Mouse (Mus musculus) mouse embryonic stem cell (cell line): ENCODE data around the gene Stab1.

ENCODE experiments used
- in situ Hi-C, 2 experiments: fragments of 300-500 bp; cut with MboI; formaldehyde crosslinking; loops; 1 replicate in 1 of 2; 3 replicates in 1 of 2; pipeline ENCODE4 v1.14.3; 2019 to 2020; ENCODE audit warnings: low sequenced_read_pairs in 2 of 2, low pct_unique_long_range_greater_than_20kb in 1 of 2, mixed read lengths in 1 of 2; ENCODE audit not compliant: unreplicated experiment in 1 of 2

Gene Stab1

DNA sequence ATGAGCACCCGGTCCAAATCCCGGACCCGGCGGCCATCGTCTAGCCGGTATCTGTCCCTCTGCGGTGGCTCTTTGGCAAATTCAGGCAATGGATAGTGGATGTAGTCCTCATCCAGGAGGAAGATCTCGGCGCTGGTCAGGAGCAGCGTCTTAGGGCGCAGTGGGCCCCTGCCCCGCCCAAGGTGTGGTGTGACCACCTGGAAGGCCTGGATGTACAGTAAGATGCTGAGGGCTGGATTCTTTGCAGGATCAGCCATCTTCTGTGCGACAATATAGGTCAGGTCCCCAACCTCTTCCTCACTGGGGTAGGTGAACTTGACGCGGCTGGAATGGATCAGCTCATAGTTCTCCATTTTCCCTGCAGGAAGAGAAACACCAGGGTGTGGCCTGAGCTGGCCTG is 3.4 kb upstream of the Stab1 start:
- in situ Hi-C loops, result no loop called here

DNA sequence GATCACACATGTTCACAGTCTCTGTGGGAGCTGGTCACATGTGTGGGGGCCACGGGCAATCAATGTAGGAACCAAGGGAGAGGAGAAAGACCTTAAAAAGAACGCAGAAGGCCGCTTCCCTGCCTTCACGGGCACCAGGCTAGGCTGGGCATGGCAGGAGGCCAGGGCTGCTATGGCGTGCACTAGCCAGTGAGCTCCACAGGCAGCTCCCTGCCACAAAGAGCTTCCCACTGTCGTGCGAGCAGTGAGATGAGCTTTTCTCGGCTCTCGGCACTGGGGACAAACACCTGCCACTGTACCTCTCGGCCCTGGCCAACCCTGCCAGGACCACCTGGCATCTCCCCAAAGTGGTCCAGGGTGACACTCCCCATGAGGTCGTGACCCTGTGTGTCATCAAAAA is 2.9 kb upstream of the Stab1 start:
- in situ Hi-C loops, result no loop called here

DNA sequence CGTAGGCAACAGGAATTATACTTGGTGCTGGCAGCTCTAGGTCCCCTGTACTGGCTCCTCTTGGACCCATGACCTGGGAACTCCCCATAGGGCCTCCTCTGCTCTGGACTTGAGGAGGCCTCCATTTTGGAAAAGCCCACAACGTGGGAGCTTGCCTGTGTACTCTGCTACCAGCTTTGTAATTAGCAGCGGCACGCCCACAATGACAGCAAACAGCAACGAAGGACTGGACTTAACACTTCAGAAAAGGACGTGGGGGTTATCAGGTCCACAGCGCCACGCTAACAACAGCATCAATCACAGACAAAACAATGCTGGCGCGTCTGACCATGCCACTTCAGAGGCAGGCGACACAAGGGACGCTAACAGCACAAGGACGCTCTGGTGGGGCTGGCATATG is 2.5 kb upstream of the Stab1 start:
- in situ Hi-C loops, result no loop called here

DNA sequence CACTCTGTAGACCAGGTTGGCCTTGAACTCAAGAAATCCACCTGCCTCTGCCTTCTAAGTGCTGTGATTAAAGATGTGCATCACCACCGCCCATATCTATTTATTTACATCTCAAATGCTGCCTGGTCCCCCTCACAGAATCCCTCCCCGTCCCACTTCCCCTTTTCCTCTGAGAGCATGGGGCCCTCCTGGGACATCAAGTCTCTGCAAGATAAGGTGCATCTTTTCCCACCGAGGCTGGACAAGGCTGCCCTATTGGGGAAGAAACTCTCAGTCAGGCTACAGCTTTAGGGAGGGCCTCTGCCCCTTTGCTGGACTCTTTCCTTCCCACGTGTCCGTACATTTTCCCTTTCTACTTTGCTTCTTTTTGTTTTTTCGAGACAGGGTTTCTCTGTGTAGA is 1.1 kb upstream of the Stab1 start:
- in situ Hi-C loops, result no loop called here

DNA sequence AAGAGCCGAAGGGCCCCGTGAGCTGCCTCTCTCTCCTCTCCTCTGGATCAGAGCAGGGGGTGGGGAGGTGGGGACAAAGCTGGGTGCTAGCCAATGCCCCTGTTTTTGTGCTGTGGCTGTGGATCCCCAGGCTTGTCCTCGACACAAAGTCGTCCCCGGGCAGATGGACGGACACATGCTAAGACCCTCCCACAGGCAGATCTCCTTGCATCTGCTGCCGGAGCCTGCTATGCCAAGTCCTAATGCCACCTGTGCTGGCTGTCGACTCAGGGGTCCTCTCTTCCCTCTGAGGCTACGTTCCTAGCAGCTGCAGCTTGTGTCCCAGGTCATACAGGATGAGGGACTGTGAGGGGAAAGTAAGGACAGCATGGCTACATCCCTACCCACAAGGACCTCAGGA is 1.6 kb downstream of the Stab1 start:
- in situ Hi-C loops, result no loop called here

DNA sequence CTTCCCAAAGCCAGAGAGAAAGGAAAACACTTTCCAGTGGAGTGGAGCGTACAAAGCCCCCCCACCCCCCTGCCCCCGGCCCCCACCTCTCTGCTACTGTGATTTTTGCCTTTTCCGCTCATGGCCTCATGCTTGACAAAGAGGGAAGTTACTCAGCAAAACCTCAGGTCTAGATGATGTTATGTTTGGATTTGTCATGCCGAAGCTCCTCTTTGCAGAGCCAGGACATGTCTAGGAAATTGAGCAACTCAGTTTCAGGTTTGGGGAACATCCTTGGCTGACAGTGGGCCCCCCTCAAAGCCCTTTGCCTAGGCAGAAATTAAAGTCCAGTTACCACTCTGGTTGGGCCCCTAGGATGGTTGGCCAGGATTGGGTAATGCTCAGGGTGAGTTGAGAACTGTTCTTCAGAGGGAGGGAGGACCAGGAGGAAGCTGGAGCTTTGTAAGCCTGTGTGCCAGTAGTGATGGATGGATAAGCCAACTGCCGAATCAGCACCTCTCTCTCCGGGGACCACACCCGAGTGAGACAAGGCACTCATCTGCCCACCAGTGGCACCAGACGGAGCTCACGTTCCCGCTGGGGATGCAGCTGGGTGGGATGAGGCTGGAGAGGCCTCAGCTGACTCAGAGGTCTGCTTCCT is 2.3 kb downstream of the Stab1 start:
- in situ Hi-C loops, result no loop called here

DNA sequence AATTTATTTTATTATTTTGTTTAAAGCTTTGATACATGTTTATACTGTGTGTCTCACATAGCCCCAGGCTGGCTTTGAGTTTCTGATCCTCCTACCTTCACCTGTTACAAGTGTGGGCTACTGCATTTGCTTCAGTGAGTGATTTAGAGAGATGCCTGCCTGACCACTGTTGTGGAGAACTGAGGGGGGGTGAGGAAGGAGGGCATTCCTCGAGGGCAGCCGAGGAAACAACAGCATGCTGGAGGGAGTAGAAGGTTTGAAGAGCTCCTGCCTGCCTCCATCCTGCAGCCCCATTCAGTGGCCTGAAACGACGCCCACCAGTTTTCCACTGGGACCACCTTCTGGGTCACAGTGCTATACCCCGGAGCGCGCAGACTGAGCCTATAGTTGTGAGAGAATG is 3.0 kb downstream of the Stab1 start:
- in situ Hi-C loops, result no loop called here

DNA sequence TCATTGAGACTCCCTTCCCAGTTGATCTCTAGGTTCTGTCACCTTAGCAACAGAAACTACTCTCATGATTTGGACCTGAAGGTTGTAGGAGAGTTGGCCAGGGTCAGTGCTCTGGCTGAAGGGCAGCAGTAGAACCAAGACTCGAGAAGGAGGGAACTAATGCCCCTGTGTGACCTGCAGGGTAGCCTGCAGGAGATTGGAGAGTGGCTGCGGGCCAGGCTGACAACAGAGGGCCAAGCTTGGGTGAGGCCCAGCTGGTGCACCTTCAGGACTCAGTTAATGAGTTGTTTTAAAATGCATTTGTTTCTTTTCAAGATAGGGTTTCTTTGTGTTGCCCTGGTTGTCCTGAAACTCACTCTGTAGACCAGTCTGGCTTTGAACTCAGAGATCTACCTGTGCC is 3.4 kb downstream of the Stab1 start:
- in situ Hi-C loops, result no loop called here

DNA sequence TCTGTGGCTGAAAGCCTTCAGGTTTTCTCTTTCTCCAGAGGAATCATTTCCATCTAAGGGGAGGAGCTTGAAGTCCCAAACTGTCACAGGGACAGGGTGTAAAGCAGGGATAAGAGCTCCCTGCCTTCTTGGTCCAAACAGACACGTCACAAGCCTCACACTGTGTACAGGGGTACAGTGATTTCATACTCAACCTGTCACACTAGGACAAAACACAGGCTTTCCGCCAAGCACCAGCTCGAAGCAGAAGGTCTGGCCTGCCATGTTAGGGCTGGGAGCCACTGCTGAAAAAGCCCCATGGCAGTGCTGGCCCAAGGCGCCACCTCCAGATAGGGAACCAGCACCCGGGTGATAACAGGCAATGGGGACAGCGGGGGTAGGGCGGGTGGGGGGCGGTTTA is 4.4 kb downstream of the Stab1 start:
- in situ Hi-C loops, result no loop called here

DNA sequence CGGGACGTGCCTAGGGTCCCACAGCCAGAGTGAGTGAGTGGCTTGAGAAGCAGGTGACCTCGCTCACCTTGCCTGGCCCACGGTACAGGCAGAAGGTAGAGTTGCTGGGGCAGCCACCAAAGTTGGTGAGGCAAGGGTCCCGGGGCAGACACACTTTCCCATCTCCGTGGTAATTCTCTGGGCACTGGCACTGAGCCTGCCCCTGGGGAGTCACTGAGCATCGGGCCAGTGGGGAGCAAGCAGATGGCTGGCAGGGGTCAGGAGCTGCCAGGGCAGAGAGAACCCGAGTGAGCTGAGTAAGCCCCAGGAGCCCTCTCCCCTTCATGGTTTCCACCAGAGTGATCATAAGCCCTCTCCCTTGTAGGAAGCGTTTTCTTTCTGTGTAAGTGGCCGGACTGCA is 6.8 kb downstream of the Stab1 start:
- in situ Hi-C loops, result no loop called here

DNA sequence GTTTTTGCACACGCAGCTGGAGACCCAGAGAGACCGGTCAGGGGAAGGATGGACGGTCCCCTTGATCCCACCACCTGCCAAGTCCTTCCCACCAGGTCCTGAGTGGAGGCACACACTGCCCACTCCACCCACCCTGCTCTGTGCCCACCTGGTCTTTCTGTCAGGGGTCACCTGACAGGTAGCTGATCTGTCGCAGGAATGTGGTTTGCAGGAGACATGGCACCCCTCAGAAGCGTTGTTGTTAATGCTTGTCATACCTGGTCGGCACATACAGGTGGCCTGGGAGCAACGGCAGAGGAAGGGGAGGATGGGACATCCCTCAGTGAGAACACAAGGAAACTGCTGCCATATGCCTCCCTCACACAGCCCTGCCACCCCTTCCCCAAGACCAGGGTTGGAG is 7.2 kb downstream of the Stab1 start:
- in situ Hi-C loops, result no loop called here

DNA sequence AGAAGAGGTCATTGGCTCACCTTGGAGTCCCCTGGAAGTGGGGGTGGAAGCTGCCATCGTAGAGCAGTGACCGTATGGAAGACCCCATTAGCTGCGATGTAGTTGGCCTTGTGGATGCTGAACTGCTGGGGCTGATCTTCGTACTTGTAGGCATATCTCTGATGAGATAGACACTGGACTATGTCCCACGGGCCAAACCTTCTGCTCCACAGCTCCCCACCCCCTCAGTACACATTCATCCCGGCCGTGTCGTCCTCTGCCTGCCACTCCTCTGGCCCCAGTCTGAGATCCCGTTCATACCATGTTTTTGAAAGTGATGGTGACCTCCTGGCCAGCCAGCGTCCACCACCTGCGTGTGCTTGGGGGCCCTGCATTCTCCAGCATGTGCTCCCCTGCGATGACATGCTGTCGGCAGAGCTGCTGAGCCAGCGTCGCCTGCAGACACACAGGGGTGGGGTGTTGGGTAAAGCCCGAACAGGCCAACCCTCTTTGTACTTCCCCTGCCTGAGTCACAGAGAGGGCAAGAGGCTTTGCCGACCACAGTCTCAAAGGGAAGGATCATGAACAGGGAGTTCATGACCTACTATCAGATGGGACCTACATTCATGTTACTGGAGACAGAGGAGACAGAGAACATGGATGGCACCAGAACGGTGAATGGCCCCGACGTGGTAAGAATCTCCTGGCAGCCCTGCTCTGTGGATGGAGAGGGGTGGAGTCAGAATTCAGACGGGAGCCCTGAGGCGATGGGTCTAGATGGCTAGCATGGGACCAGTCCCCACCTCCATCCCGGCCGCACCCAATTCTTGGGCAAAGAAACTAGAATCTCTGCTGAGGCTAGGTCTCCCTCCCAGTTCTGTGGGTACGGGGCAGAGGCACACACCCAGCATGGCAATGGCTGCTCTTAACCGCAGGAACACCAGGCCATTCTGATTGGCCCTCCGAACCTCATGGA is 8.0 kb downstream of the Stab1 start:
- in situ Hi-C loops, result no loop called here

DNA sequence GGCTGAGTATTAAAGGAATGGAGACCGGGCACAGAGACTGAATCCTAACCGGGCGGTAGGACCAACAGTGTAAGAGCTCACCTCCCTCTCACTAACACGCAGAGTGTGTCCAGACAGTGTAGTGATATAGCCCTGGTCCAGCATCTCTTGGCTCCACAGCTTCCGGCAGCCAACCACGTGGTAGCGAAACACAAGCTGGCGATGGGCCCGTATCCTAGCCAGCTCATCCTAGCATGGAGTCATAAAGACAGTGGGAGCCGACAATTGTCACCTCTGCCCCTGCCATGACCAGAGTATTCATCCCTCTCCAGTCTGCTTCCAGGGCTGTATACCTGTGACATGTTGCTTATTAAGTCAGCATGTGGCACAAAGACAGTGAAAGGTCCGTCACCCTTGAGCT is 22.7 kb downstream of the Stab1 start:
- in situ Hi-C loops, result no loop called here

DNA sequence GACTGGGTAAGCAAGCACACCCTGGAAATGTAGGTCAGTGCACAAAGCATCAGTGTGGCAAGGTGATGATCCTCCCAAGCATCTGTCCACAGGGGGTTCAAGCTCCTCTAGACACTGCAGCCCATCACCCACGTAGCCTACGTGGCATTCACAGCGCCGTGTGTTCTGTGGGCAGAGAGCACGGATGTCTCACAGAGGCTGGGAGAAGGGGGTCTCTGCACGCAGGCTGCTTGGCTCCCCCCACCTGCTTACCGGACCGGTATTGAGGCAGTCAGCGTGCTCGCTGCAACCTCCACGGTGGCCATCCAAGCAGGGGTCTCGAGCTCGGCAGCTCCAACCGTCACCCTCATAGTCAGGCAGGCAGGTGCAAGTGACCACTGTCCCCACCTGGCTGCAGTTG is 27.4 kb downstream of the Stab1 start:
- in situ Hi-C loops, result no loop called here

DNA sequence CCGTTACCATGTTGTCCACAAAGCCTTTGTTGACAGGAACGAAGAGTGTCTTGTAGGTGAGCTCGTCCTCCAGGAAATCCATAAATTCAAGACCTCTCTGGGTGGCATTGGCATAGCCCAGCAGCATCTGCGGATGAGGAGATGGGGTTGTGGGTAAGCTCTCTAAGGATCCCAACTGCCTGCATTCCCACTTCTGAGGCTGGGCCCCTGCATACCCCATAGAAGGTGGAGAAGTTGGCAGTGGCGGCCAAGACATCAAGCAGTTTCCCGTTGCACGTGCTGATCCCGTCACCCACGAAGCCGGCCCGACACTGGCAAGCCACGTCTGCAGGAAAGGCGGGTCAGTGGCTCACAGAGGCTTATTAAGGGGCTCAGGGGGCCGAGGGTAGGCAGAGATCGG is 28.3 kb downstream of the Stab1 start:
- in situ Hi-C loops, result no loop called here

DNA sequence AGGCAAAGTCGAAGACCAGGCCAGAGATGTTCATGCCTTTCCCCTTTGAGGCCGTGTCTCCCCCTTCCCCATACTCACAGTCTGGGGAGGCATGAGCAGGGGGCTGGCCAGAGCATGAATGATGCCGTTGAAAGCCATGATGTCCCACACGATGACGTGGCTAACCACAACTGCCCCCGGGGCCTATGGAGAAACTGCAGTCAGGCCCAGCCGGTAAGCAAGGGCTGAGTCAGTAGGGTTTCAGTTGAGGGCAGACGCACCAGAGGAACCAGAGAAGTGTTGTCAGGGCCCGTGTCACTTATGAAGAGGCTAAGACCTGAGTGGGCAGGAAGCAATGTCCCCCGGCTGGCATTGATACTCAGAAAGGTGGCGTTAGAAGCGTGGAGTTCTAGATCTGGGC is 28.8 kb downstream of the Stab1 start:
- in situ Hi-C loops, result no loop called here

DNA sequence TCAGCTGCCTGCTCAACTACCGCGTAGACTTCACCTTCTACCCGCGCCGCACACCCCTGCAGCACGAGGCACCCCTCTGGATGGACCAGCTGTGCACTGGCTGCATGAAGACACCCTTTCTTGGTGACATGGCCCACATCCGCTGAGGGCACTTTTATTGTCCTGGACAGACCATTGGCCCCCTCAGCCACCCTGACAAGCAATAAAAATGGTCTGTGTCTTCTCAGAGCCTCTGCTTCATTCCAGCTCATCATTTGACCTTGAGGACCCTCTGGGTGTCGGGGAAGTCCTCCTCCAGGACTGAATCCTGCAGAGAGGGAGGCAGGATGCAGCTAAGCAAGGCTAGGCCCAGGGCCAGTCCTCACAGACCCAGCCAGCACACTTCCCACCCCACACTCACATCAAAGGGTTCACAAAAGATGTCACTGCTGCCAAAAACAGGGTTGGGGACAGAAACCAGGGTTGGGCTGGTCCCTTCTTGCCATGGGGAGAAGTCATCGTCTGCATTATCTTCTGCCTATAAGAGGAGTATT is 29.5 kb downstream of the Stab1 start:
- in situ Hi-C loops, result no loop called here

DNA sequence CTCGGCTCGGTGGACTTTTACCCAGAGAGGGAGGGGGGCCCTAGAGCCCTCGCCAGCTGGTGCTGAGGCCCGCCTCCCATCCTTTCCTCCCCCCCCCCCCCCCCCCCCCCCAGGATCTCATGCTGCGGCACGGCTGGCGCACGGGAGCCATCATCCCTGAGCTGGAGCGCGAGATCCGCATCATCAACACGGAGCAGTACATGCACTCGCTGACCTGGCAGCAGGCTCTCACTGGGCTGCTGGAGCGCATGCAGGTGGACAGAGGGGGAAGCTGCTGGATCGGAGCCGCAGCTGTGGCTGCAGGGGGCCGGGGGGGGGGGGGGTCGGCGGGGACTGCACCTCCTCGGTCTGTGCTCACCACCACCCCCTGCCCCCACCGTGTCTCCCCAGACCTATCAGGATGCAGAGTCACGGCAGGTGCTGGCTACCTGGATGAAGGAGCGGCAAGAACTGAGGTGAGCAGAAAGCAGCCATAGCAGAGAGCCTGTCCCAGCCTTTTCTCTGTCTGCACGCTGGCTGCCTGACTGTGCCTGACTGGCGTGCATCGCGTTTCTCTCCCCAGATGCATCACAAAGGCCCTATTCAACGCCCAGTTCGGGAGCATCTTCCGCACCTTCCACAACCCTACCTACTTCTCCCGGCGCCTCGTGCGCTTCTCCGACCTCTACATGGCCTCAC is 30.1 kb downstream of the Stab1 start:
- in situ Hi-C loops, result no loop called here

DNA sequence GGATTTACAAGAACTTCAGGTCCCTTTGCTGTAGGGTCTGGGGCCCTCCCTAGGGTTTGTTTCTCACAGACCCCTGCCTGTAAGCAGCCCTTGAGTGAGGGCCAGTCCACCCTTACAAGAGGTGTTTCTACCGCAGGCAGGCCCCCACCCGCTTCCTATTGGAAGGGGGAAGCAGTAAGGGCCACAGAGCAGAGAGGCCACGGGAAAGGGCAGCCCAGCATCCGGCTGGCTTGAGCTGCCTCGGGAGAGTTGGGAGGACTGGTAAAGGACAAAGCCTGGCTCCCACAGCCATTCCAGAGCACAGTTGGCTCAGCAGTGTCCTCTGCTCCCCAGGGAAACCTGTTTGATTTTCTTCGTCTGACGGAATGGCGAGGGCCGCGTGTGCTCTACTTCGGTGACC is 30.6 kb downstream of the Stab1 start:
- in situ Hi-C loops, result no loop called here

DNA sequence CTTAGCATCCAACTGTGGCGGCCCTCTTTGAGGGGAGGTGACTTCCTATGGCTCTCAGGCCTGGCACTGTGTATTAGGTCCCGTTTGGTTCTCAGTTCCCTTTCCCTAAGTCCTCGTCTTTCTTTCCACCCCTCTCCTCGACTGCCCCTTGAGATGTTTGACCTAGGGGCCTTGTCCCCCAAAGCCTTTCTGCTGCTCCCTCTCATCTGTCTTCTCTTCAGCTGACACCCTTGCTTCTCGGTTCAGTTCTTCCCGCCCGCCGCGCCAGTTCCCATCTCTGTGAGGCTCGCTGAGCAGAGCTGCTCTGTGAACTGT is 31.2 kb downstream of the Stab1 start:
- in situ Hi-C loops, result no loop called here
